In genomic region chr12:91715686-91716085, GRCm38 (mm10) we compare ENCODE assay signal across 15 mouse cellular contexts.
"Had no signal": no experiment of that assay in that cellular context is flagged by ENCODE, and none has a peak within 500 bp of the region (broad histone marks: within the 10 kb centered on the region; RNA-seq: fewer than 3 reads in every experiment).

No protein-coding gene starts in this region.

- H3K4me2 ChIP-seq: liver, embryonic 15.5 days; lung, embryonic 15.5 days; midbrain, embryonic 11.5 days; midbrain, embryonic 13.5 days; midbrain, embryonic 15.5 days; neural tube, embryonic 12.5 days; stomach, embryonic 15.5 days had no signal

- H3K27me3 ChIP-seq: liver, embryonic 15.5 days; lung, embryonic 15.5 days; megakaryocyte, embryonic 14.5 days; midbrain, embryonic 13.5 days; midbrain, embryonic 15.5 days; neural tube, embryonic 12.5 days; stomach, embryonic 15.5 days had no signal

- H3K9ac ChIP-seq: liver, embryonic 15.5 days; lung, embryonic 15.5 days; midbrain, embryonic 13.5 days; midbrain, embryonic 15.5 days; neural tube, embryonic 12.5 days; stomach, embryonic 15.5 days had no signal

- DNase-seq: lung, adult 2 months; lung, postnatal 10 days; right cerebral cortex, postnatal 14 days; thymus, adult 18-20 months; thymus, postnatal 14 days; thymus, postnatal 36 days had no signal

- ATAC-seq: midbrain, embryonic 13.5 days; midbrain, embryonic 15.5 days had no signal

- H3K27ac ChIP-seq: liver, embryonic 15.5 days; lung, embryonic 15.5 days; macrophage; midbrain, embryonic 13.5 days; midbrain, embryonic 15.5 days; neural tube, embryonic 12.5 days; stomach, embryonic 15.5 days had no signal

- H3K9me3 ChIP-seq: liver, embryonic 15.5 days; lung, embryonic 15.5 days; megakaryocyte, embryonic 14.5 days; midbrain, embryonic 13.5 days; midbrain, embryonic 15.5 days; neural tube, embryonic 12.5 days; stomach, embryonic 15.5 days had no signal

- H3K4me3 ChIP-seq: liver, embryonic 15.5 days; lung, embryonic 15.5 days; megakaryocyte, embryonic 14.5 days; midbrain, embryonic 13.5 days; midbrain, embryonic 15.5 days; neural tube, embryonic 12.5 days; stomach, embryonic 15.5 days had no signal

- H3K4me1 ChIP-seq: lung, embryonic 15.5 days; midbrain, embryonic 15.5 days; stomach, embryonic 15.5 days had no signal

- H3K36me3 ChIP-seq: lung, embryonic 15.5 days; midbrain, embryonic 13.5 days; midbrain, embryonic 15.5 days; neural tube, embryonic 12.5 days; stomach, embryonic 15.5 days had no signal
